ENCODE assay signal across 8 mouse cellular contexts in the genomic region with DNA sequence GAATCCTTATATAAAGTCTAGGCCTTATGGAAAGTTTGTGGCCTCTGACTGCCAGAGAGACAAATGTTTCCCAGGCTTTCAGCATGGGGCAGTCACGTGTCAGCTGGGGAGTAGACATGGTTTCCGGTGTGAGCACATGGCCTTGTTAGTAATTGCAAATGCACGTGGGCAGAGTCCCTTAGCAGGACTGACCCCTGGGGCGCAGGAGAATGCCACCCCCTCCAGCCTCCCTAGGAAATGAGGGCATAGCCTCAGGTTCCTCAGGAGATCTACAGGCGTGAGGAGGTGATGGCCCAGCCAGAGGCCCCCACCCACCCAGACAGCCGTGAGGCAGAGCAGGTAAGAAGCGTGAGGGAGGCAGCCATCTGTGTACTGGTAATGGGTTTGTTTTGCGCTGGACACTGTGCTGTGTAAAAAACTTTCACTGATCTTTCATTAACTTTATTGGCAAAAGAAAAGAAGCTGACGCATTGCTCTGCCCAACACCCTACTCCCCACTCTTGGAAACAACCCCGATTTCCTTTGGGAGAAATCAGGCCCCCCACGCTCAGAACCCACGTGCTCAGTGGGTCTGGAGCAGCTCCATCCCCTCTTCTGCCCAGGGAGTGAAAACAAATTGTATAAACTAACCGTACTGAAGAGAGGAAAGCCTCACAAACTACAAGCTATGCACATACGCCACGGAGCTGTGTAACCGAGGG. TPM values are rescaled to one million over a fixed set of nuclear protein-coding genes. Genes with fewer than 3 reads are reported as not detected.
DNase-seq lines count a peak whose midpoint lies in the region; ATAC-seq lines count a peak whose summit lies in the region.

No protein-coding gene starts in this region.

- DNase-seq in layer of hippocampus, adult 9-11 months = peak; percentile 29
- DNase-seq in layer of hippocampus, adult 11-12 months (ENCODE audit: low spot score) = no peak
- DNase-seq in intestine, embryonic 14.5 days (ENCODE audit: low spot score) = peak; percentile 59
- DNase-seq in lung, postnatal 36 days = peak; percentile 62
- DNase-seq in gastrocnemius, postnatal 25 days = no peak
- DNase-seq in cerebellum, adult 9-10 months = no peak

- H3K27ac ChIP-seq in embryonic facial prominence, embryonic 13.5 days = peak overlapping the region; percentile 84
- H3K27ac ChIP-seq in intestine, embryonic 14.5 days (ENCODE audit: low read depth) = peak overlapping the region; percentile 76

- no peak overlapping the region for H3K4me3 ChIP-seq in embryonic facial prominence, embryonic 13.5 days
- no peak overlapping the region for H3K4me3 ChIP-seq in intestine, embryonic 14.5 days (ENCODE audit: low read depth, low read length)

- no peak overlapping the region for H3K4me2 ChIP-seq in embryonic facial prominence, embryonic 13.5 days
- H3K4me2 ChIP-seq in intestine, embryonic 14.5 days (ENCODE audit: low read length) = peak overlapping the region; percentile 14; the same call in 1 of the 2 replicates

- no peaks in the 10 kb centered on the region for H3K9me3 ChIP-seq in embryonic facial prominence, embryonic 13.5 days
- no peaks in the 10 kb centered on the region for H3K9me3 ChIP-seq in intestine, embryonic 14.5 days (ENCODE audit: control insufficient read depth, low read length)

- peaks cover 50% of the 10 kb centered on the region for H3K4me1 ChIP-seq in embryonic facial prominence, embryonic 13.5 days
- H3K4me1 ChIP-seq in intestine, embryonic 14.5 days (replicated peaks; ENCODE audit: control insufficient read depth, insufficient read depth, low read length) = peaks cover 41% of the 10 kb centered on the region

- H3K27me3 ChIP-seq in embryonic facial prominence, embryonic 13.5 days = no peaks in the 10 kb centered on the region
- H3K27me3 ChIP-seq in intestine, embryonic 14.5 days (replicated peaks; ENCODE audit: control insufficient read depth, insufficient read depth, low read length) = no peaks in the 10 kb centered on the region

- no peak for ATAC-seq in embryonic facial prominence, embryonic 13.5 days (ENCODE audit: insufficient number of reproducible peaks, insufficient read depth, low FRiP score, low TSS enrichment, low read depth)
- ATAC-seq in intestine, embryonic 14.5 days (replicated peaks; ENCODE audit: low FRiP score, low TSS enrichment, low read depth) = 0 out of 2 replicates have a peak, but pooled peaks have one; percentile 24
- ATAC-seq in erythroid progenitor cell, adult 5-6 weeks (replicated peaks; ENCODE audit: low FRiP score, poor library complexity, severe bottlenecking) = no peak

- no peak overlapping the region for H3K9ac ChIP-seq in embryonic facial prominence, embryonic 13.5 days
- no peak overlapping the region for H3K9ac ChIP-seq in intestine, embryonic 14.5 days (ENCODE audit: low read length)

- 51% methylated on average over 16 of the region's 16 CpGs for WGBS in embryonic facial prominence, embryonic 13.5 days
- 38% methylated on average over 16 of the region's 16 CpGs for WGBS in intestine, embryonic 14.5 days

- no peaks in the 10 kb centered on the region for H3K36me3 ChIP-seq in embryonic facial prominence, embryonic 13.5 days
- H3K36me3 ChIP-seq in intestine, embryonic 14.5 days (ENCODE audit: control insufficient read depth, insufficient read depth, low read length) = no peaks in the 10 kb centered on the region

RNA-seq across cellular contexts. Expression of a gene that starts 35.8 kb away (rescaled TPM):
- polyA plus RNA-seq in embryonic facial prominence, embryonic 13.5 days (2015; fragmentation: Nextera tagmentation; extraction: Ambion mirVana) = 37.9 and 38.4 TPM in 2 replicates
- 38.7 and 41.0 TPM in 2 replicates for polyA plus RNA-seq in intestine, embryonic 14.5 days (2014; fragmentation: Nextera tagmentation; extraction: Ambion mirVana)
- 1.3 TPM in 1 of 2 replicates, not detected in the other for total RNA-seq in erythroid progenitor cell, adult 5-6 weeks (2015; ENCODE audit: low replicate concordance)
- total RNA-seq in erythroid progenitor cell, adult 5-6 weeks (2017; ENCODE audit: low replicate concordance) = 0.13 TPM in 1 of 2 replicates, not detected in the other
- total RNA-seq in gastrocnemius, postnatal 25 days (2021) = 10 to 100 TPM; 64.2 to 68.7 TPM

RNA-seq across cellular contexts. Expression of a gene that starts 48.6 kb away (rescaled TPM):
- polyA plus RNA-seq in embryonic facial prominence, embryonic 13.5 days (2015; fragmentation: Nextera tagmentation; extraction: Ambion mirVana) = 11.2 and 13.5 TPM in 2 replicates
- polyA plus RNA-seq in intestine, embryonic 14.5 days (2014; fragmentation: Nextera tagmentation; extraction: Ambion mirVana) = 17.2 and 18.6 TPM in 2 replicates
- not detected in 2 replicates for total RNA-seq in erythroid progenitor cell, adult 5-6 weeks (2015; ENCODE audit: low replicate concordance)
- not detected in 2 replicates for total RNA-seq in erythroid progenitor cell, adult 5-6 weeks (2017; ENCODE audit: low replicate concordance)
- 1 to 10 TPM in 1 of 2 experiments, under 1 TPM in 1; 0.49 to 1.7 TPM for total RNA-seq in gastrocnemius, postnatal 25 days (2021)

Comparison
In these comparisons a context has a peak if more than half of its experiments do, and no peak if none do; other contexts are left out.
1. DNase-seq: peak in layer of hippocampus, adult 9-11 months (single experiment), intestine, embryonic 14.5 days (single experiment) and lung, postnatal 36 days (single experiment); none in layer of hippocampus, adult 11-12 months (single experiment), gastrocnemius, postnatal 25 days (single experiment) and cerebellum, adult 9-10 months (single experiment).
2. RNA of a gene that starts 35.8 kb away (total RNA-seq): 64.2 to 68.7 TPM in gastrocnemius, postnatal 25 days; 0.13 to 1.3 TPM in erythroid progenitor cell, adult 5-6 weeks; every median in the first group is over 10 times any median in the second.